Mouse (Mus musculus) B cell, adult 2 months (primary cell): ENCODE data around the gene Cyp1a1.
"Not testable (repeated sequence)": the region's sequence is repeated elsewhere in the genome, so short reads cannot be mapped to it uniquely, and the experiment has no call there.

Source experiments
- DNase-seq, 2 experiments: peaks; one replicate each; pipeline ENCODE4 v3.0.0; 2022

Gene Cyp1a1

DNA sequence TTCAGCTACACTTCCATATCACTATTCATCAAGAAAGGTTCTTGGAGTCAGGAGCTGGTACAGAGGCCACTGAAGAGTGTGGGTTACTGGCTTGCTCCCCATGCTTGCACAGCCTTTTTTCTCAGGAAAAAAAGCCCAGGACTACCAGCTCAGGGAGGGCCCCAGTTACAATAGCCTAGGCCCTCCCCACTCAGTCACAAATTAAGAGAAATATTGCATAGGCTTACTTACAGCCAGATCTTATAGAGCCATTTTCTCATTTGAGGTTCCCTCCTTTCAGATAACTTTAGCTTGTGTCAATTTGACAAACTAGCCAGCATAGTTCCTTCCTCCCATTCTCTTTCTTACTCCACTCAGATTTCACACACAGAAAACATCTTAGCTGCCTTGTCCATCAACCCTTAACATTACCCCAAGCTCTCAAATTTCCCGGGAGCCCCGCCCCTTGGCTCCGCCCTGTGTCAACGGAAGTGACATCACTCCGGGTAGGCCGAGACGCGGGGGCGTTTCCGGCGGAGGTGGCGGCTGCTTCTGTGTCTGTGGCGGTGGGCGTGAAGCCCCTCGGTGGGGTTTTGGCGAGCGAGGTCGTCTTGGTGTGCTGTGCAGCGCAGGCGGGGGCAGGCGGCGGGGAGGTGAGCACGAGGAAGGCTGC is 20.5 kb downstream of the Cyp1a1 start, which contains the start of gene Edc3:
Edc3 (plus strand) TSS at position 473 of the 652 bp plus-strand sequence.
- peak; percentile 96 to 97 for DNase-seq

DNA sequence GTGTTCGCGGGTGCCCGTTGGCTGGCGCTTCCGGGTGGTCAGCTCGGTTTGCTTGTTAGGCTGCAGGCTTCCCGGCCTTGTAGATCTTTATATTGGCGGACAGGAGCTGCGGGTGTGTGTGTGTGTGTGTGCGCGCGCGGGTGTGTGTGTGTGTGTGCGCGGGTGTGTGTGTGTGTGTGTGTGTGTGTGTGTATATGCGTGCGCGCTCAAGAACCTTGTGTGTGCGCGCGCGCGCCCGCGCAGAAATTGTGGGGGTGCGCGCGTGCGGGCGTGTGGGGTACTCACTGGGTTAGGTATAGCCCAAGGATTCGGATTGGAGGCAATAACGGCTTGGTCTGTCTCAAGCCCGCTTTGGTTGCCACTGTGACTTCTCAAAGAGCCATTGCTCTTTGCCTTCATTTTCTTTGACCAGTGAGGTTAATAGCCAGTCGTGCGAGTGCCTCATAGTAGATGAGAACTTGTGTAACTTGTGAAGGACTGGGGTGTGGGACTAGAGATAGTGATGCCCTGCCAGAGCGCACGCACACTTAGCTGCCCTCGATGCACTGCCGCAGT is 21.1 kb downstream of the Cyp1a1 start:
- no peak for DNase-seq

DNA sequence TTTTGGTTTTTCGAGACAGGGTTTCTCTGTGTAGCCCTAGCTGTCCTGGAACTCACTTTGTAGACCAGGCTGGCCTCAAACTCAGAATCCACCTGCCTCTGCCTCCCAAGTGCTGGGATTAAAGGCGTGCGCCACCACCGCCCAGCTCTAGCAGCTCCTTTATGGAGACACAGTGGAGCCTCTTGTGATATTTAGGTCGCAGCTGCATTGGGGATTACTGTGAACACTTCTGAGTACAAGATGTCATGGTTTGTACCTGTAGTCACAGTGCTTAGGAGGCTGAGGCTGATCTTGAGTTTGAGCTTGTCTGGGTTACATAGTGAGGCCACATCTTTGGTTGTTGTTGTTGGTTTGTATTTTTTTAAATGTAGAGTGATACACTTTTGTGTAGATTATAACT is 22.5 kb downstream of the Cyp1a1 start:
- not testable (repeated sequence) for DNase-seq

DNA sequence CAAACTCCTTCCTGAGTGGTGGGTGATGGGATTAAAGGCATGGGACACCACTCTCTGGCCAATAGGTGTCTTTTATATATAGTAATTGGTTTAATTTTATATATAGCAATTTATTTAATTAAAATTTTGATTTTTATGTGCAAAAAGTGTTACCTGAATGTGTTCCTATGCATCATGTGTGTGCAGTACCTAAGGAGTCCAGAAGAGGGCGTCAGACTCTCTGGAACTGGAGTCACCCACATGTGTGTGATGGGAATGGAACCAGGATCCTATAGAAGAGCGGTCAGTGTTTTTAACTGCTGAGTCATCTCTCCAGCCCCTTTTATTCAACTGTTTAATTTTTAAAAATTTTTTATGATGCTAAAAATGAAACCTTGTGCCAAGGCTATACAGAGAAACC is 24.5 kb downstream of the Cyp1a1 start:
- peak; percentile 36 to 42 for DNase-seq

DNA sequence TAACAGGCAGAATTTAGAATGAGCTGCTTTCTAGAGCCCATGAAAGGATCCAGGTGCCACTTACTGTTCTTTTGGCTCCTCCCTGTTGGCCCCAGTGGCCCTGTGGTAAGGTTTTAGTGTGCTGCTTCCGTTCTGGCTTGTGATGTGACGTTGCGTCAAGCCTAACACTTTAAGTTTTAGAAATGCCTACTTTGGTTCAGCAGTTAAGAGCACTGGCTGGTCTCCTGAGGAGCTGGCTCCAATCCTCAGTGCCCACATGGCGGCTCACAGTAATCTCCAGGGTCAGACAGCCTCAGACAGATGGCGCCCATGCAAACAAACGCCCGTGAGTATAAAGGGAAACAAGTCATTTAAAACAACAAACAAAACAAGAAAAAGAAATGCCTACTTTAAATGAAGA is 30.7 kb downstream of the Cyp1a1 start:
- no peak for DNase-seq

DNA sequence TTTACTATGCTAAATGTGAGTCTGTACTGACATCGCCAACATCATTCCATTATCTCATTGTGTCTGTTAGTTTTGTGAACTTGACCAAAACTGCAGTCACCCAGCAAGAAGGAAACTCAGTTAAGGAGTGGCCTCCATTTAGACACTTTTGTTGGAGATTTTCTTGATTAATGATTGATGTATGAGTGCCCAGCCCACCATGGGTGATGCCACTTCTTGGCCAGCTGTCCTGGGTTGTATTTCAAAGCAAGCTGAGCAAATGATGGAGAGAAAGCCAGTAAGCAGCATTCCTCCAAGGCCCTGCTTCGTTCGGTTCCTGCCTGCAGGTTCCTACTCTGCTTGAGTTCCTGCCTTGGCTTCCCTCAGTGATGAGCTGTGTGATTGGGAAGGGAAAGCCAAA is 33.0 kb downstream of the Cyp1a1 start:
- no peak for DNase-seq

DNA sequence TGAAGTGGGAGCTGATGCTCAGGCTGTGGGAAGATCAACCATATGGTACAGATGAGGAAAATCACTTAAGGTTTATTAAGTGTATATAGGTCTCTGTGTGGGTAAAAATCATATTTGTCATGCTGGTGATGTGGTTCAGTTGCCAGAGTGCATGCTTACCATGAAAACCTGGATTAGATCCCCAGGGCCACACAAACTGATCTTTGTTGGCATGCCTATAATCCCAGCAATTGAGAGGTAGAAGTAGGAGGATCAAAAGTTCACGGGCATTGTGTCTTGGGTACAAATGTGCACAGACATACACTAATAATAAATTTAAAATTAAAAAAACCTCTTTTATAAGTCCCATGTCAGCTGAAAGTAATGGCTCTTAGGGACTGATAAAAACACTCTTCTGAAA is 34.6 kb downstream of the Cyp1a1 start:
- no peak for DNase-seq

DNA sequence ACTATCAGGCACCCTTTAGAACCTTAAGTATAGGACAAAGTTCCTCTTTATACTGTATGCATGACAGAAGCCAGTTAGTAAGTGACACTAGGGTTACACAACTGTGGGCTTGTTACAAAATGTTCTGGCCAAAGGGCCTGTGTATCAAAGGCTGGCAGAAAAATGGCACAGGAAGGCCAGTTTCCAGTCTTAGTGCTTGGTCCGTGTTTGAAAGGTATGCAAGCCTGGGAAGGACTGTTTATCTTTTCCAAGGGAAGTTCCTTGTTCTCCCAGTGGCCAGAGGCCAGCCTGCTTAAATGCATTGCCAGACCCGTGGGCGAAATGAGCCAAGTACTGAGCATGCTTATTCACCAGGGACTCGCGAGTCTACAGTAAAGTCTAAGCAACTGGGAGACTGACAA is 35.6 kb downstream of the Cyp1a1 start:
- no peak for DNase-seq

DNA sequence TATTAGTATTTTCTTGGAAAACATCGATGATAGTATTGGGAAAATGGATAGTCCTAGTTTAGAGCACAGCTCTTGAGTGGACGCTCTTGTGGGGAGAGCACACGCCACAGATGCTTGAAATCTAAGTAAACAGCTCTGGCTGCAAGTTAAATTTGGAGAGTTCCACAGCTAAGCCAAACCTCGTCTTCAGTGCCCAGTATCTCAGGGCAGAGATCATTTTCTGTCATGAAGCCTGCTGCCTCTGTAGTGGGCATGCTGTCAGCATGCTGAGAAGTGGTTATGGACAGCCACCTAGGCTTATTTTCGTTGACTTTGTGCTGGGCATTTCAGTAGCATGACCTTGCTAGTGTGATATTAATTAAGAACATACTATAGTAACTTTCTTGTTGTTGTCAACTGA is 36.1 kb downstream of the Cyp1a1 start:
- DNase-seq = no peak

DNA sequence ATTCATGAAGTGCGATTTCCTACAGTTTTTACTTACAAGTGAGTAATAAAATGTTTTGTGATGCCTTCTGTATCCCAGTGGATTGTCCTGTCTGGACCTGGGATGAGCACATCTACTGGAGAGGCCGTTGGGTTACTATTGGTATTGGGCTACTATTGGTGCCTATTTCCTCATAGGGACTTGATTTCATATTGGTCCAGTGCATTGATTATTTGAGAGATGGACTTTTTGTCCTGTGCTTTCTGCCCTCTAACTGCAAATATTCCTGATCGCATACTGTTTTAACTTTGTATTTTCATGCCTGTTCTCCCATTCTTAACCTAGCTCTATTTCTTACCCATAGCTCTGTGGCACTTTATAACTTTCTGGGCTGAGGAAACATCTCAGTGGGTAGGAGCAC is 37.0 kb downstream of the Cyp1a1 start:
- no peak for DNase-seq

DNA sequence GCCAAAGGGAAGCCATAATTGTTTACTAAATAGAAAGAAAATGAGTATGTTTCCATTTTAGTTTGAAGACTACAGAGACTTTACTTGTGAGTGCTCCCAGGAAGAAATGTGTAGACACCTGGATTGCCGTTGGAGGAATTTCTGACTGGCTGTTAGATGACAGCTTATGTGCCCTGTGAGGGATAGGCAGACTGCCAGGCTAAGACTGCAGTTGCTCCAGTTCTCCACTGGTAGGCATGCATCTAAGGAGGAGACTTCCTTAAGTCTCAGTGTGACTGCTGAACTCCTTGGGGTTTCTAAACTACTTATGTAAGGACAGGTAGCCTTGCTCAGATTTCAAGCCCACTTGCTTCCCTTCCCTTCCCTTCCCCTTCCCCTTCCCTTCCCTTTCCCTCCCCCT is 40.6 kb downstream of the Cyp1a1 start:
- no peak for DNase-seq

DNA sequence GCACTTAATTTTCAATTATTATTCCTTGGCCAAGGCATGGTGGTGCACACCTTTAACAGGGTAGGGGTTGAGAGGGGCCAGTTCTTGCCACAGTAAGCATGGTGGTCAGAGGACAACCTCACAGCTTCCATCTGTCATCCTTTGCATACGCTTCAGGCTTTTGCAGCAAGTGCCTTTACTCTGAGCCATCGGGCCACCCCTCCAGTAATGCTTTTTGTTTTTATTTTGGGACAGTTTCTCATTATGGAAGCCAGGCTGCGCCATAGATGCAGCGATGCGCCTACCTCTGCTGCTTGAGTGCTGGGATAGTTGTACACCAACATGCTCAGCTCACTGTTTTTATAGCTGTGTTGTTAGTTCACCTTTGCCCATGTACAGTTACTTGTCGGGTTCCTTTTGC is 45.9 kb downstream of the Cyp1a1 start:
- no peak for DNase-seq

DNA sequence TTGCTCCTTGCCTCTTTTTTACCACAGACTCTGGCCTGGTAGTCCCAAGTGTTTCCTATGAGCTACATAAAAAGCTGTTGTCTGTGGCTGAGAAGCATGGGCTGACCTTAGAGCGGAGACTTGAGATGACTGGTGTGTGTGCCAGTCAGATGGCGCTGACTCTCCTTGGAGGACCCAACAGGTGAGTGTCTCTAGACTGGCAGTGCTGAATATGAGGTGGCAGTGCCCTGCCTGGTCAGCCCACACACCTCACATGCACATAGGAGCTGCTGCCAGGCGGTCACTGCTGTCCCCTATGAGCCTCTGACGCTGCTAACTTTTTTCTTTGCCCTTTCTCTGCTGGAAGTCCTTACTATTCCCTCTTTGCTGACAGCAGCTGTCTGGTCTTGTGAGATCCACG is 52.1 kb downstream of the Cyp1a1 start:
- DNase-seq = no peak

DNA sequence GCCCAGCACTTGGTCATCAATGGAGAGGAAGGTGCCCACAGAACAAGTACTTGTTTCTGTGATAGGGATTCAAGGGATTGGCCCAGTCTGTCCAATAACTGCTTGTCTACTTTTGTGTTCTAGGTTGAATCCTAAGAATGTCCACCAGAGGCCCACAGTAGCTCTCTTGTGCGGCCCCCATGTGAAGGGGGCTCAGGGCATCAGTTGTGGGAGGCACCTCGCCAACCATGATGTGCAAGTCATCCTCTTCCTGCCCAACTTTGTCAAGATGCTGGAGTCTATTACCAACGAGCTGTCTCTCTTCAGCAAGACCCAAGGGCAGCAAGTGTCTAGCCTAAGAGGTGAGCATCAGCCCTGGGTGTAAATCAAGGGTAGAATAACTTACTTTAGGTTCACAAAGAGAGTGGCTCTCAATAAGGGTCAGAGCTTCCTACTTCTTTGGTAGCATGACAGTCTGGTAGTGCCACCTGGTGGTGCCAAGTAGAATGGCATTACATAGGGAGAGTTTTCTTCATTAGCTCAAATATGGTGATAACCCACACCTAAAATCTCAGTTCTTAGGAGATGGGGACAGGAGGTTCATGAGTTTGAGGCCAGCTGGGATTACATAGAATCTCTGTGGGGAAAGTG is 56.8 kb downstream of the Cyp1a1 start:
- peak; percentile 78 to 79 for DNase-seq

DNA sequence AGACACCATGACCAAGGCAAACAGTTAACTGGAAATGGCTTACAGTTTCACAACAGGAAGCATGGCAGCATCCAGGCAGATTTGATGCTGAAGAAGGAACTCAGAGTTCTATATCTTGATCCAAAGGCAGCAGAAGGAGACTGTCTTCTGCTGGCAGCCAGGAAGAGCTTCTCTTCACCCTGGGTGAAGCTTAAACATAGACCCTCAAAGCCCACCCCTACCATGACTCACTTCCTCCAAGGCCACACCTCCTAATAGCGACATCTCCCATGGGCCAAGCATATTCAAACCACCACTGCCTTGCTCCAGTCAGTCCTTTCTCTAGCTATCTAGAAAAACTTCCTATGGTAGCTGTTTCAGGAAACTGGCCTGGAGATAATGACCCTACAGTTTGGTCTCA is 59.3 kb downstream of the Cyp1a1 start:
- no peak for DNase-seq

DNA sequence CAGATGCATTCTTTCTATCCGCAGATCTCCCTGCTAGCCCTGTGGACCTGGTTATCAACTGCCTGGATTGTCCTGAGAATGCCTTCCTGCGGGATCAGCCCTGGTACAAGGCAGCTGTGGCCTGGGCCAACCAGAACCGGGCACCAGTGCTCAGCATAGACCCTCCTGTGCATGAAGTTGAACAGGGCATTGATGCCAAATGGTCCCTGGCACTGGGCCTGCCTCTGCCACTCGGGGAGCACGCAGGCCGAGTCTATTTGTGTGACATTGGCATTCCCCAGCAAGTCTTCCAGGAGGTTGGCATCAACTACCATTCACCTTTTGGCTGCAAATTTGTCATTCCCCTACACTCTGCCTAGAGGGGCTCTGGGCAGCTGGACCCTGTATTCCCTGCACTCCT is 60.4 kb downstream of the Cyp1a1 start:
- DNase-seq = no peak

DNA sequence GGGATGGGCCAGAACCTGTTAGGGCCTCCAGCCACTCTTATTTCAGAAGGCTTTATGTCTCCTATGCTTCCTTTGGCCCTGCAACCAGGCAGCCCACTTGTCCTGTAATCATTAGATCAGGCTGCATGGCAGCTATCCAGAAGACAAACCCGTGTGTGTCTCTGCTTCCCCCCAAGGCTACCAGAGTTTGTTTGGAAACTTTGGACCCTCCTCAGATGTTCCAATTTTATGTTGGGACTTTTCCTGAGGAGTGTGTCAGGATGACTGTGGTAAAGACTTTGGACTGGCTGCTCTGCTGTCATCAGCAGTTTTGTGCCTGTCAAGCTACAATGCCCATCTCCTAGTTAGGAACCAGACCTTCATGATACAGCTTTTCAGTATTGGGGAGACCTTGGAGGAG is 61.1 kb downstream of the Cyp1a1 start:
- DNase-seq = no peak

DNA sequence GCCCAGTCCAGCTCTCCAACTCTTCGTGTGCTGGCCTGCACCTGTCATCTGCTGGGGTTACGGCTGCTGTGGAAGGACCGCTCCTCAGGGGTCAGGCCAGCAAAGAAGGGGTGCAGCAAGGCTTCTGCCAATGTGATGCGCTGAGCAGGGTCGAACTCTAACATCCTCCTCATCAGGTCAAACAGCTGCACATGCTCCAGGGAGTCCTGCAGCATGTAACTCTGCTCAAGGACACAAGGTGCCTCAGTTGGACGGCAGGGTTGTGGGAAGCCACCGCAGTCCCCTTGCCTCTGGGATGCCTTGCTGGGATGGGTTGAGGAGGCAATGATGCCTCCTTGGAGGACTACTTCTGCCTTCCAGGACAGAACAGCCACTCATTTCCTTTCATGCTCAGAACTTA is 63.2 kb downstream of the Cyp1a1 start:
- DNase-seq = no peak
